Mouse (Mus musculus) MEL (cell line): ENCODE data around the gene Snx3. TPM values are rescaled to one million over a fixed set of nuclear protein-coding genes. Genes with fewer than 3 reads are reported as not detected.

Experiments used
- DNase-seq: peaks from one replicate; pipeline ENCODE4 v3.0.0; 2011; ENCODE audit warnings: low read depth, low spot score
- H3K27ac ChIP-seq: 2 replicates; pipeline ENCODE4 v1.5.1; 2012; ENCODE audit warnings: low read depth, mild to moderate bottlenecking, control low read depth, low read length, moderate library complexity; ENCODE audit not compliant: control insufficient read depth
- H3K27me3 ChIP-seq, 2 experiments: fragments of 150-350 bp in 1 of 2; sonication (generic) in 1 of 2; 2 replicates each; pipeline ENCODE4 v1.6.1; 2012; ENCODE audit warnings: low read length in 2 of 2, mild to moderate bottlenecking in 2 of 2, improper control_type of control experiment in 1 of 2, moderate library complexity in 1 of 2; ENCODE audit not compliant: insufficient read depth in 2 of 2, control insufficient read depth in 1 of 2
- H3K36me3 ChIP-seq, 2 experiments: 2 replicates each; pipeline ENCODE4 v1.6.1; 2012 to 2014; ENCODE audit warnings: low read length in 2 of 2, improper control_type of control experiment in 1 of 2, inconsistent platforms in 1 of 2, mild to moderate bottlenecking in 1 of 2; ENCODE audit not compliant: insufficient read depth in 2 of 2, control insufficient read depth in 1 of 2
- H3K4me1 ChIP-seq, 2 experiments: fragments of 150-350 bp in 1 of 2; sonication (generic) in 1 of 2; 2 replicates each; pipeline ENCODE4 v1.6.1; 2012; ENCODE audit warnings: low read length in 2 of 2, improper control_type of control experiment in 1 of 2, mild to moderate bottlenecking in 1 of 2; ENCODE audit not compliant: insufficient read depth in 2 of 2, control insufficient read depth in 1 of 2
- H3K4me3 ChIP-seq, 2 experiments: fragments of 150-350 bp in 1 of 2; sonication (generic) in 1 of 2; 2 replicates each; pipeline ENCODE4 v1.5.1; 2012; ENCODE audit warnings: low read depth in 2 of 2, low read length in 2 of 2, mild to moderate bottlenecking in 2 of 2, moderate library complexity in 2 of 2, control low read depth in 1 of 2, improper control_type of control experiment in 1 of 2; ENCODE audit not compliant: control insufficient read depth in 1 of 2, insufficient read depth in 1 of 2
- H3K79me2 ChIP-seq: 2 replicates; pipeline ENCODE4 v1.6.1; 2012; ENCODE audit warnings: mild to moderate bottlenecking, low read length, moderate library complexity; ENCODE audit not compliant: control insufficient read depth, poor library complexity, insufficient read depth
- H3K9ac ChIP-seq: 2 replicates; pipeline ENCODE4 v1.6.1; 2012; ENCODE audit warnings: low read depth, mild to moderate bottlenecking, control low read depth, low read length, moderate library complexity; ENCODE audit not compliant: control insufficient read depth, poor library complexity, severe bottlenecking
- H3K9me3 ChIP-seq: fragments of 150-350 bp; sonication (generic); replicated peaks from 2 replicates; pipeline ENCODE4 v1.6.1; 2012; ENCODE audit warnings: mild to moderate bottlenecking, low read length, improper control_type of control experiment, moderate library complexity; ENCODE audit not compliant: insufficient read depth
- BHLHE40 ChIP-seq: IDR thresholded peaks from 2 replicates; pipeline ENCODE4 v1.6.1; 2012; ENCODE audit warnings: low read depth, mild to moderate bottlenecking, inconsistent platforms, low read length, improper control_type of control experiment, borderline replicate concordance
- CHD1 ChIP-seq: IDR thresholded peaks from 2 replicates; pipeline ENCODE4 v1.6.1; 2012; ENCODE audit warnings: low read depth, mild to moderate bottlenecking, inconsistent platforms, low read length, improper control_type of control experiment
- CTCF ChIP-seq, 3 experiments: IDR thresholded peaks in 2 of 3; conservative IDR thresholded peaks in 1 of 3; 2 replicates each; pipeline ENCODE4 v1.5.1; 2011 to 2012; ENCODE audit warnings: low read length in 3 of 3, low read depth in 2 of 3, mild to moderate bottlenecking in 2 of 3, improper control_type of control experiment in 1 of 3, inconsistent platforms in 1 of 3, mixed read lengths in 1 of 3, moderate library complexity in 1 of 3; ENCODE audit not compliant: control insufficient read depth in 1 of 3, insufficient read depth in 1 of 3, poor library complexity in 1 of 3, severe bottlenecking in 1 of 3
- ELF1 ChIP-seq: IDR thresholded peaks from 2 replicates; pipeline ENCODE4 v1.6.1; 2014; ENCODE audit warnings: low read depth, mild to moderate bottlenecking, inconsistent platforms, low read length, improper control_type of control experiment, moderate library complexity
- ETS1 ChIP-seq: IDR thresholded peaks from 2 replicates; pipeline ENCODE4 v1.6.1; 2012; ENCODE audit warnings: low read depth, mild to moderate bottlenecking, inconsistent platforms, low read length, improper control_type of control experiment, moderate library complexity
- GABPA ChIP-seq: IDR thresholded peaks from 2 replicates; pipeline ENCODE4 v1.6.1; 2012; ENCODE audit warnings: low read depth, mild to moderate bottlenecking, inconsistent platforms, low read length, improper control_type of control experiment, moderate library complexity
- GATA1 ChIP-seq: IDR thresholded peaks from 2 replicates; pipeline ENCODE4 v1.6.1; 2011; ENCODE audit warnings: low read depth, low read length, improper control_type of control experiment
- HCFC1 ChIP-seq: IDR thresholded peaks from 2 replicates; pipeline ENCODE4 v1.6.1; 2012; ENCODE audit warnings: low read depth, mild to moderate bottlenecking, inconsistent platforms, low read length, improper control_type of control experiment, moderate library complexity
- KAT2A ChIP-seq: conservative IDR thresholded peaks from 2 replicates; pipeline ENCODE4 v1.6.1; 2012; ENCODE audit warnings: low read depth, low read length, improper control_type of control experiment, inconsistent platforms
- MAFK ChIP-seq: IDR thresholded peaks from 2 replicates; pipeline ENCODE4 v1.6.1; 2011; ENCODE audit warnings: low read depth, mild to moderate bottlenecking, low read length, improper control_type of control experiment, borderline replicate concordance
- MAX ChIP-seq: IDR thresholded peaks from 2 replicates; pipeline ENCODE4 v1.6.1; 2011; ENCODE audit warnings: low read length, improper control_type of control experiment
- MEF2A ChIP-seq: IDR thresholded peaks from 2 replicates; pipeline ENCODE4 v1.6.1; 2014; ENCODE audit warnings: low read depth, mild to moderate bottlenecking, inconsistent platforms, low read length, improper control_type of control experiment; ENCODE audit not compliant: poor library complexity, insufficient replicate concordance, severe bottlenecking; ENCODE audit errors: extremely low read depth
- MXI1 ChIP-seq: IDR thresholded peaks from 2 replicates; pipeline ENCODE4 v1.6.1; 2011; ENCODE audit warnings: mild to moderate bottlenecking, low read depth, low read length, improper control_type of control experiment
- MYB ChIP-seq: IDR thresholded peaks from 2 replicates; pipeline ENCODE4 v1.6.1; 2011; ENCODE audit warnings: mild to moderate bottlenecking, low read depth, low read length, improper control_type of control experiment
- NELFE ChIP-seq: IDR thresholded peaks from 2 replicates; pipeline ENCODE4 v1.6.1; 2011; ENCODE audit warnings: low read depth, low read length, improper control_type of control experiment
- POLR2A ChIP-seq, 2 experiments: IDR thresholded peaks; 2 replicates each; pipeline ENCODE4 v1.6.1; 2011 to 2012; ENCODE audit warnings: low read length in 2 of 2, mild to moderate bottlenecking in 2 of 2, control low read depth in 1 of 2, improper control_type of control experiment in 1 of 2, low read depth in 1 of 2, moderate library complexity in 1 of 2; ENCODE audit not compliant: control insufficient read depth in 1 of 2, insufficient read depth in 1 of 2, poor library complexity in 1 of 2
- POLR2AphosphoS2 ChIP-seq: IDR thresholded peaks from 2 replicates; pipeline ENCODE4 v1.6.1; 2011; ENCODE audit warnings: low read length, improper control_type of control experiment
- POLR2AphosphoS5 ChIP-seq: IDR thresholded peaks from 2 replicates; pipeline ENCODE4 v1.6.1; 2012; ENCODE audit warnings: low read depth, borderline replicate concordance, mild to moderate bottlenecking, inconsistent platforms, low read length, moderate library complexity, mixed read lengths
- RAD21 ChIP-seq: IDR thresholded peaks from 2 replicates; pipeline ENCODE4 v1.6.1; 2011; ENCODE audit warnings: mild to moderate bottlenecking, low read depth, low read length, improper control_type of control experiment
- RCOR1 ChIP-seq: IDR thresholded peaks from 2 replicates; pipeline ENCODE4 v1.6.1; 2012; ENCODE audit warnings: low read depth, mild to moderate bottlenecking, inconsistent platforms, low read length, improper control_type of control experiment
- SIN3A ChIP-seq: IDR thresholded peaks from 2 replicates; pipeline ENCODE4 v1.6.1; 2012; ENCODE audit warnings: low read length, improper control_type of control experiment, inconsistent platforms
- TAL1 ChIP-seq: IDR thresholded peaks from 2 replicates; pipeline ENCODE4 v1.6.1; 2012; ENCODE audit warnings: mild to moderate bottlenecking, inconsistent platforms, low read length, moderate library complexity, mixed read lengths
- TCF12 ChIP-seq: IDR thresholded peaks from 2 replicates; pipeline ENCODE4 v1.6.1; 2014; ENCODE audit warnings: low read depth, mild to moderate bottlenecking, inconsistent platforms, low read length, improper control_type of control experiment, moderate library complexity
- UBTF ChIP-seq: IDR thresholded peaks from 2 replicates; pipeline ENCODE4 v1.6.1; 2012; ENCODE audit warnings: low read depth, mild to moderate bottlenecking, inconsistent platforms, low read length, improper control_type of control experiment, moderate library complexity, borderline replicate concordance; ENCODE audit not compliant: insufficient read depth
- USF1 ChIP-seq: IDR thresholded peaks from 2 replicates; pipeline ENCODE4 v1.6.1; 2014; ENCODE audit warnings: low read depth, mild to moderate bottlenecking, inconsistent platforms, low read length, improper control_type of control experiment, moderate library complexity
- USF2 ChIP-seq, 2 experiments: IDR thresholded peaks; 2 replicates each; pipeline ENCODE4 v1.6.1; 2011 to 2012; ENCODE audit warnings: improper control_type of control experiment in 2 of 2, low read length in 2 of 2, borderline replicate concordance in 1 of 2, inconsistent platforms in 1 of 2, low read depth in 1 of 2, mild to moderate bottlenecking in 1 of 2; ENCODE audit not compliant: insufficient read depth in 1 of 2
- ZC3H11A ChIP-seq: IDR thresholded peaks from 2 replicates; pipeline ENCODE4 v1.6.1; 2012; ENCODE audit warnings: low read depth, mild to moderate bottlenecking, inconsistent platforms, low read length, improper control_type of control experiment
- ZKSCAN1 ChIP-seq: IDR thresholded peaks from 2 replicates; pipeline ENCODE4 v1.6.1; 2012; ENCODE audit warnings: low read depth, mild to moderate bottlenecking, inconsistent platforms, low read length, improper control_type of control experiment, moderate library complexity
- ZMIZ1 ChIP-seq: IDR thresholded peaks from 2 replicates; pipeline ENCODE4 v1.6.1; 2012; ENCODE audit warnings: low read depth, mild to moderate bottlenecking, inconsistent platforms, low read length, improper control_type of control experiment, moderate library complexity
- ZNF384 ChIP-seq: IDR thresholded peaks from 2 replicates; pipeline ENCODE4 v1.6.1; 2012; ENCODE audit warnings: low read depth, mild to moderate bottlenecking, inconsistent platforms, low read length, improper control_type of control experiment
- polyA plus RNA-seq, 2 experiments: library from polyadenylated mRNA; stranded (reverse) in 1 of 2; unstranded in 1 of 2; fragments of >175 nt in 1 of 2; fragments of >200 nt in 1 of 2; gene quantifications; 2 replicates each; pipeline versions ENCODE4 v1.2.1 to v1.2.4; 2012; ENCODE audit warnings: low replicate concordance in 2 of 2, low read depth in 1 of 2; ENCODE audit not compliant: insufficient read length in 2 of 2, insufficient read depth in 1 of 2, missing spikeins in 1 of 2
- total RNA-seq: library from RNA; depleted of rRNA; stranded (reverse); fragments of 300-350 nt; gene quantifications from 2 replicates; pipeline ENCODE4 v1.2.3, GENCODE M21; 2012

Gene Snx3
- total and polyA plus RNA-seq, 3 experiments, result 107 to 320 TPM; not detected in 1

- TF ChIP-seq HCFC1 (no peak), CTCF (IDR thresholded peaks at IDR 0.05 in 2 of 3, conservative IDR thresholded peaks at IDR 0.05 in 1 of 3; ENCODE audit: control insufficient read depth in 1 of 3, insufficient read depth in 1 of 3, low read depth in 2 of 3, low read length in 3 of 3, poor library complexity in 1 of 3, severe bottlenecking in 1 of 3) (no peak), RAD21 (no peak), MEF2A (no peak), ZC3H11A (no peak), POLR2A (IDR thresholded peaks at IDR 0.05; ENCODE audit: control insufficient read depth in 1 of 2, insufficient read depth in 1 of 2, low read depth in 1 of 2, low read length in 2 of 2, poor library complexity in 1 of 2) (no peak), RCOR1 (peak; percentile 79), POLR2AphosphoS5 (no peak), ZKSCAN1 (no peak), MAX (peak; percentile 64), GABPA (no peak), TAL1 (peak; percentile 89), MYB (0 out of 2 replicates have a peak, but pooled peaks have one; percentile 46), BHLHE40 (peak; percentile 91), ELF1 (no peak), USF1 (no peak; the same call in 1 of the 2 replicates), MXI1 (peak; percentile 74), ZMIZ1 (0 out of 2 replicates have a peak, but pooled peaks have one; percentile 60)
These were observed 32.1 kb downstream of the Snx3 start (continued) for GRCm38 (mm10) chr10:42533836-42534453.

DNA sequence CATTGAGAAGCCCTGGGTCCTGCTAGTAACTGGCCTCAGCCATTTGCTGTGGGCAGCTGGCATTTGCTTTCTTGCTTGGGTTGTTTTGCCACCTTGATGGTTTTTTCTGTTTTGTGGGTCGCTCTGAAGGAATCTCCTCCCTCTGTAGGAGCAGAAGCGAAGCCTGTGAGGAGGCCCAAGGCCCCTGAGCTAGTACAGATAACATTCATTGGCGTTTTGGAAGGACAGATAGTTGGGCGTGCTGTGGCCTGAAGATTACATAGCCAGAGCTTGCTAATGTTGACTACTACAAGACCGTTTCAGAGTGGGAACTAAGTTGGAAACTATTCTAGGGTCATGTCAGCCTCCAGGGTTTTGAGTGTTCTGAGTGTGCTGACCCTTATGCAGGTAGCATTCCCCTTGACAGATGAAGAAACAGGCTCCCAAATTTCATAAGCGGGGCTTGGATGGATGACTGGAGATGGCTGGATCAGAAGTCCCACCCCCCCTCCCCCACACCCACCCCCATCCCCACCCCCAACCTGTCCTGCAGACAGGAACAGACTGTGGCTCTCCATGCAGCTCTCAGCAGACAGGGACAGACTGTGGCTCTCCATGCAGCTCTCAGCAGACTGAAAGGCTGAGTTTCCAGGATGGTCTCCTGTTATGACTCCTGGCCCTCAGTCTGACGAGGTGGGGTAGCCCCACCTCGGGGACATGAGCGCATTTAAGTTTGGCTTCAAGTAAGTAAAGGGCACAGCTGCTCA lies 35.9 kb downstream of the Snx3 start:
- peak; percentile 90 for DNase-seq
- H3K36me3 ChIP-seq, result peaks cover 7 to 46% of the 10 kb centered on the region in 2 experiments; a peak in 3 of 4 replicates
- peaks cover 23 to 44% of the 10 kb centered on the region in 2 experiments for H3K4me1 ChIP-seq
- no peaks in the 10 kb centered on the region for H3K27me3 ChIP-seq
- H3K9ac ChIP-seq, result peak overlapping the region; percentile 32
- H3K27ac ChIP-seq, result peak overlapping the region; percentile 92
- 0 out of 4 replicates have a peak overlapping the region, but pooled peaks of 1 of the 2 experiments have one; percentile 5 for H3K4me3 ChIP-seq
- peaks cover 3% of the 10 kb centered on the region; the same call in 1 of the 2 replicates for H3K79me2 ChIP-seq
- no peaks in the 10 kb centered on the region for H3K9me3 ChIP-seq
- TF ChIP-seq TCF12 (peak; percentile 97), RAD21 (no peak), GATA1 (peak; percentile 96), TAL1 (peak; percentile 94), POLR2AphosphoS2 (no peak), ETS1 (peak; percentile 85), ZNF384 (peak; percentile 55), BHLHE40 (peak; percentile 48; the same call in 1 of the 2 replicates), CHD1 (no peak), USF2 (IDR thresholded peaks at IDR 0.05; ENCODE audit: borderline replicate concordance in 1 of 2, insufficient read depth in 1 of 2, low read depth in 1 of 2, low read length in 2 of 2) (no peak), MAFK (0 out of 2 replicates have a peak, but pooled peaks have one; percentile 58), RCOR1 (peak; percentile 81), POLR2A (IDR thresholded peaks at IDR 0.05; ENCODE audit: control insufficient read depth in 1 of 2, insufficient read depth in 1 of 2, low read depth in 1 of 2, low read length in 2 of 2, poor library complexity in 1 of 2) (0 out of 4 replicates have a peak, but pooled peaks of 1 of the 2 experiments have one; percentile 31), NELFE (no peak), KAT2A (no peak), MYB (no peak), HCFC1 (0 out of 2 replicates have a peak, but pooled peaks have one; percentile 47), MXI1 (peak; percentile 38), UBTF (no peak), ZMIZ1 (no peak), SIN3A (peak; percentile 66; the same call in 1 of the 2 replicates)
